Mouse (Mus musculus) intestine, embryonic 15.5 days (tissue): Measurements from ENCODE around the gene Katnb1. TPM values are rescaled to one million over a fixed set of nuclear protein-coding genes. Genes with fewer than 3 reads are reported as not detected.

Experiments
- ATAC-seq: fragments of 200-750 bp; cut with Nextera tagmentation; 2 replicates; pipeline ENCODE4 v1.8.0; 2017; ENCODE audit warnings: moderate TSS enrichment, moderate library complexity
- H3K27ac ChIP-seq: fragments of 300-500 bp; sonication (generic); 2 replicates; pipeline ENCODE4 v1.5.1; 2015; ENCODE audit warnings: mild to moderate bottlenecking, inconsistent platforms
- H3K27me3 ChIP-seq: fragments of 300-500 bp; sonication (generic); replicated peaks from 2 replicates; pipeline ENCODE4 v1.6.1; 2015; ENCODE audit warnings: inconsistent platforms
- H3K36me3 ChIP-seq: fragments of 300-500 bp; sonication (generic); 2 replicates; pipeline ENCODE4 v1.6.1; 2015; ENCODE audit warnings: inconsistent platforms
- H3K4me1 ChIP-seq: fragments of 300-500 bp; sonication (generic); replicated peaks from 2 replicates; pipeline ENCODE4 v1.6.1; 2015; ENCODE audit warnings: inconsistent platforms
- H3K4me2 ChIP-seq: fragments of 300-500 bp; sonication (generic); replicated peaks from 2 replicates; pipeline ENCODE4 v1.6.1; 2015; ENCODE audit warnings: mild to moderate bottlenecking, inconsistent platforms
- H3K4me3 ChIP-seq: fragments of 300-500 bp; sonication (generic); replicated peaks from 2 replicates; pipeline ENCODE4 v1.5.1; 2015; ENCODE audit warnings: inconsistent platforms
- H3K9ac ChIP-seq: fragments of 300-500 bp; sonication (generic); 2 replicates; pipeline ENCODE4 v1.6.1; 2015; ENCODE audit warnings: inconsistent platforms
- H3K9me3 ChIP-seq: fragments of 300-500 bp; sonication (generic); 2 replicates; pipeline ENCODE4 v1.6.1; 2016; ENCODE audit warnings: inconsistent platforms
- WGBS: fragments of 180-500 bp; shearing (Covaris S2); methylation state at CpG from one replicate; pipeline ENCODE4 v1.1.7; 2015; 5-methylcytosine and 5-hydroxymethylcytosine counted together
- polyA plus RNA-seq: library from polyadenylated mRNA; unstranded; fragments of >200 nt; fragmentation: Nextera tagmentation; extraction: Ambion mirVana; gene quantifications from 2 replicates; pipeline ENCODE4 v1.2.1, GENCODE M21; 2015

Gene Katnb1
- polyA plus RNA-seq, 1 experiment from 2014 or later: 14.6 TPM

- Histone ChIP-seq H3K9ac (no peak overlapping the region), H3K36me3 (peaks cover 31% of the 10 kb centered on the region; the same call in 1 of the 2 replicates), H3K27me3 (no peaks in the 10 kb centered on the region), H3K9me3 (no peaks in the 10 kb centered on the region), H3K4me1 (no peaks in the 10 kb centered on the region), H3K27ac (no peak overlapping the region), H3K4me2 (no peak overlapping the region), H3K4me3 (no peak overlapping the region)
- WGBS: 20% methylated on average over 5 of the region's 5 CpGs
- ATAC-seq: peak; percentile 80
These were observed 18.0 kb downstream of the Katnb1 start for GRCm38 (mm10) chr8:95099009-95099408.

- H3K27ac ChIP-seq: no peak overlapping the region
- H3K4me1 ChIP-seq: no peaks in the 10 kb centered on the region
- no peak overlapping the region for H3K4me2 ChIP-seq
- ATAC-seq: no peak
- no peak overlapping the region for H3K4me3 ChIP-seq
- H3K36me3 ChIP-seq: peaks cover 37% of the 10 kb centered on the region
- 68% methylated on average over 4 of the region's 4 CpGs for WGBS
- no peaks in the 10 kb centered on the region for H3K9me3 ChIP-seq
- no peak overlapping the region for H3K9ac ChIP-seq
- no peaks in the 10 kb centered on the region for H3K27me3 ChIP-seq
These were observed 21.0 kb downstream of the Katnb1 start for GRCm38 (mm10) chr8:95101972-95102371.

GRCm38 (mm10) chr8:95107306-95107705, 26.3 kb downstream of the Katnb1 start:
- Histone ChIP-seq H3K4me2 (no peak overlapping the region), H3K27ac (no peak overlapping the region), H3K36me3 (peaks cover 11% of the 10 kb centered on the region), H3K4me1 (no peaks in the 10 kb centered on the region), H3K9ac (no peak overlapping the region), H3K27me3 (no peaks in the 10 kb centered on the region), H3K4me3 (no peak overlapping the region), H3K9me3 (no peaks in the 10 kb centered on the region)
- no peak for ATAC-seq
- WGBS: 89% methylated on average over 13 of the region's 13 CpGs

- H3K36me3 ChIP-seq: no peaks in the 10 kb centered on the region; the same call in 1 of the 2 replicates
- H3K9ac ChIP-seq: no peak overlapping the region
- ATAC-seq: no peak
- no peaks in the 10 kb centered on the region for H3K27me3 ChIP-seq
- no peak overlapping the region for H3K27ac ChIP-seq
- no peak overlapping the region for H3K4me2 ChIP-seq
- no peaks in the 10 kb centered on the region for H3K4me1 ChIP-seq
- H3K9me3 ChIP-seq: no peaks in the 10 kb centered on the region
- 81% methylated on average over 3 of the region's 3 CpGs for WGBS
- H3K4me3 ChIP-seq: no peak overlapping the region
These were observed 31.6 kb downstream of the Katnb1 start for GRCm38 (mm10) chr8:95112594-95112993.

- H3K4me1 ChIP-seq: no peaks in the 10 kb centered on the region
- H3K9ac ChIP-seq: no peak overlapping the region
- no peak overlapping the region for H3K27ac ChIP-seq
- ATAC-seq: no peak
- WGBS: 76% methylated on average over 4 of the region's 4 CpGs
- H3K36me3 ChIP-seq: no peaks in the 10 kb centered on the region; the same call in 1 of the 2 replicates
- no peak overlapping the region for H3K4me3 ChIP-seq
- no peak overlapping the region for H3K4me2 ChIP-seq
- no peaks in the 10 kb centered on the region for H3K9me3 ChIP-seq
- no peaks in the 10 kb centered on the region for H3K27me3 ChIP-seq
These were observed 32.1 kb downstream of the Katnb1 start for GRCm38 (mm10) chr8:95113108-95113507.

- Histone ChIP-seq H3K4me2 (no peak overlapping the region), H3K9ac (no peak overlapping the region), H3K9me3 (no peaks in the 10 kb centered on the region), H3K4me1 (no peaks in the 10 kb centered on the region), H3K4me3 (no peak overlapping the region), H3K36me3 (no peaks in the 10 kb centered on the region; the same call in 1 of the 2 replicates), H3K27ac (no peak overlapping the region), H3K27me3 (no peaks in the 10 kb centered on the region)
- 0 out of 2 replicates have a peak, but pooled peaks have one; percentile 49 for ATAC-seq
- 68% methylated on average over 3 of the region's 3 CpGs for WGBS
These were observed 32.8 kb downstream of the Katnb1 start for GRCm38 (mm10) chr8:95113750-95114149.

GRCm38 (mm10) chr8:95123455-95123854, 42.5 kb downstream of the Katnb1 start:
- H3K36me3 ChIP-seq: no peaks in the 10 kb centered on the region; the same call in 1 of the 2 replicates

GRCm38 (mm10) chr8:95126497-95126896, 45.5 kb downstream of the Katnb1 start:
- peaks cover 3% of the 10 kb centered on the region; the same call in 1 of the 2 replicates for H3K36me3 ChIP-seq
- WGBS: 91% methylated on average over 11 of the region's 11 CpGs
- no peaks in the 10 kb centered on the region for H3K9me3 ChIP-seq
- no peaks in the 10 kb centered on the region for H3K27me3 ChIP-seq
- 0 out of 2 replicates have a peak, but pooled peaks cover 5% of the 10 kb centered on the region for H3K4me1 ChIP-seq
- no peak overlapping the region for H3K27ac ChIP-seq
- no peak overlapping the region for H3K4me3 ChIP-seq
- no peak for ATAC-seq
- no peak overlapping the region for H3K9ac ChIP-seq
- H3K4me2 ChIP-seq: no peak overlapping the region

More at GRCm38 (mm10) chr8:95123455-95123854, 42.5 kb downstream of the Katnb1 start:
- H3K9me3 ChIP-seq: no peaks in the 10 kb centered on the region
- no peak for ATAC-seq
- no peak overlapping the region for H3K4me2 ChIP-seq
- no peaks in the 10 kb centered on the region for H3K27me3 ChIP-seq
- no peaks in the 10 kb centered on the region for H3K4me1 ChIP-seq
- H3K9ac ChIP-seq: no peak overlapping the region
- H3K4me3 ChIP-seq: no peak overlapping the region
- 88% methylated on average over 5 of the region's 5 CpGs for WGBS
- H3K27ac ChIP-seq: no peak overlapping the region

GRCm38 (mm10) chr8:95127658-95128057, 46.7 kb downstream of the Katnb1 start:
- Histone ChIP-seq H3K4me1 (0 out of 2 replicates have a peak, but pooled peaks cover 5% of the 10 kb centered on the region), H3K27me3 (no peaks in the 10 kb centered on the region), H3K4me3 (no peak overlapping the region), H3K36me3 (peaks cover 3% of the 10 kb centered on the region; the same call in 1 of the 2 replicates), H3K9me3 (no peaks in the 10 kb centered on the region), H3K27ac (no peak overlapping the region), H3K4me2 (no peak overlapping the region), H3K9ac (no peak overlapping the region)
- WGBS: 75% methylated on average over 9 of the region's 9 CpGs
- no peak for ATAC-seq

- Histone ChIP-seq H3K4me1 (0 out of 2 replicates have a peak, but pooled peaks cover 5% of the 10 kb centered on the region), H3K9ac (no peak overlapping the region), H3K27me3 (no peaks in the 10 kb centered on the region), H3K4me2 (no peak overlapping the region), H3K4me3 (no peak overlapping the region), H3K36me3 (peaks cover 3% of the 10 kb centered on the region; the same call in 1 of the 2 replicates), H3K27ac (no peak overlapping the region), H3K9me3 (no peaks in the 10 kb centered on the region)
- WGBS: 83% methylated on average over 11 of the region's 11 CpGs
- peak; percentile 27; the same call in 1 of the 2 replicates for ATAC-seq
These were observed 47.8 kb downstream of the Katnb1 start for GRCm38 (mm10) chr8:95128750-95129260.

- H3K9me3 ChIP-seq: no peaks in the 10 kb centered on the region
- H3K36me3 ChIP-seq: 0 out of 2 replicates have a peak, but pooled peaks cover 3% of the 10 kb centered on the region
- H3K9ac ChIP-seq: no peak overlapping the region
- no peak overlapping the region for H3K27ac ChIP-seq
- H3K27me3 ChIP-seq: no peaks in the 10 kb centered on the region
- H3K4me2 ChIP-seq: no peak overlapping the region
- H3K4me1 ChIP-seq: peaks cover 5% of the 10 kb centered on the region; the same call in 1 of the 2 replicates
- WGBS: 60% methylated on average over 15 of the region's 15 CpGs
- peak; percentile 31; the same call in 1 of the 2 replicates for ATAC-seq
- no peak overlapping the region for H3K4me3 ChIP-seq
These were observed 50.1 kb downstream of the Katnb1 start for GRCm38 (mm10) chr8:95130966-95131537.

GRCm38 (mm10) chr8:95131983-95132382, 51.0 kb downstream of the Katnb1 start:
- peaks cover 6% of the 10 kb centered on the region for H3K4me1 ChIP-seq
- 81% methylated on average over 5 of the region's 5 CpGs for WGBS
- ATAC-seq: no peak

GRCm38 (mm10) chr8:95134186-95134585, 53.2 kb downstream of the Katnb1 start:
- no peak overlapping the region for H3K4me2 ChIP-seq
- no peak overlapping the region for H3K9ac ChIP-seq
- H3K4me3 ChIP-seq: no peak overlapping the region
- no peak overlapping the region for H3K27ac ChIP-seq
- no peaks in the 10 kb centered on the region for H3K36me3 ChIP-seq
- H3K27me3 ChIP-seq: no peaks in the 10 kb centered on the region
- WGBS: 89% methylated on average over 2 of the region's 2 CpGs
- H3K9me3 ChIP-seq: no peaks in the 10 kb centered on the region
- ATAC-seq: no peak
- H3K4me1 ChIP-seq: peaks cover 25% of the 10 kb centered on the region

More at GRCm38 (mm10) chr8:95131983-95132382, 51.0 kb downstream of the Katnb1 start:
- Histone ChIP-seq H3K4me3 (no peak overlapping the region), H3K36me3 (0 out of 2 replicates have a peak, but pooled peaks cover 3% of the 10 kb centered on the region), H3K27ac (no peak overlapping the region), H3K27me3 (no peaks in the 10 kb centered on the region), H3K9ac (no peak overlapping the region), H3K9me3 (no peaks in the 10 kb centered on the region), H3K4me2 (no peak overlapping the region)
